Mouse (Mus musculus): ENCODE data around the gene Hacl1.

Gene Hacl1

DNA sequence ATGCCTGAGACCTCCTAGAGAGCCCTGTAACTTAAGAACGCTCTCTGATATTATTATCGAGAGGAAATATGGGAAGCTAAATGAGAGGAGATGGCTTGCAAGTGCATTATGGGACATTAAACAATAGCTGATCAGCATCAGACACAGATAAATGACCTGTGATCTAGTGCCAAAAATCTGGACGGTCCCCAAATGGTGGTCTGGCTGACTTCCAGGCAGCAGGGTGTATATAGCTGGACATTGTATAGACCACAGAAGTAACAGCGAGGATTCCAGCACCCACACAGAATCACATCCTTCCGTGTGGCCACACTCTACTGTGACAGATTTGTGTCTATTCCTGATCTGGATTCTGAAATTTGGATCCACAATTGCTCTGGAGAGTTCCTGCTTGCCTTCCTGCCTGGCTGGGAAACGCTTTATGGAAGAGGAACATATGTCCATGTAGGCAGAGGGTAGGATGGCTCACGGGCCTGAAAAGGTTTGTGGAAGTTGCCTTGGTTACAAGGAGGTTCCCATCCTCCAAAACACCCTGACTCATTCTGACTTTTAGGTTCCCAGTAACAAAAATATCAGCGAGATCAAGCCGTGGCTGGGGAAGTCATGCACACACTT, 68.4 kb downstream of the Hacl1 start:
- no peak for DNase-seq

DNA sequence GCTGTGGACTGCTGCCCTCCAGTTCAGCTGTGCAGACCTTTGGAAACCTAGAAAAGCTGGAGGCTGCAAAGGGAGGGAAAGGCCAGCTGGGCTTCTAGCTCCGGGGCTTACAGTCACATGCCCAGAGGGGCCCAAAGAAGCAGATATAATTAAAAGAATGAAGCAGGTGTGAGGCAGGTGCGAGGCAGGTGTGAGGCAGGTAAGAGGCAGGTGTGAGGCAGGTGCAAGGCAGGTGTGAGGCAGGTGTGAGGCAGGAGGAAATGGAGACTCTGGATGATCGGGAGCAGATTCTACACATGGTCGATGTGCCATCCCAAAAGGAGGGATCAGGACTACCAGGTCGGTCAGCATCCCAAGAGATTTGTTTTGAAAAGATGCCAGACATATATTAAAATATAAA, 69.7 kb downstream of the Hacl1 start:
- DNase-seq: no peak

DNA sequence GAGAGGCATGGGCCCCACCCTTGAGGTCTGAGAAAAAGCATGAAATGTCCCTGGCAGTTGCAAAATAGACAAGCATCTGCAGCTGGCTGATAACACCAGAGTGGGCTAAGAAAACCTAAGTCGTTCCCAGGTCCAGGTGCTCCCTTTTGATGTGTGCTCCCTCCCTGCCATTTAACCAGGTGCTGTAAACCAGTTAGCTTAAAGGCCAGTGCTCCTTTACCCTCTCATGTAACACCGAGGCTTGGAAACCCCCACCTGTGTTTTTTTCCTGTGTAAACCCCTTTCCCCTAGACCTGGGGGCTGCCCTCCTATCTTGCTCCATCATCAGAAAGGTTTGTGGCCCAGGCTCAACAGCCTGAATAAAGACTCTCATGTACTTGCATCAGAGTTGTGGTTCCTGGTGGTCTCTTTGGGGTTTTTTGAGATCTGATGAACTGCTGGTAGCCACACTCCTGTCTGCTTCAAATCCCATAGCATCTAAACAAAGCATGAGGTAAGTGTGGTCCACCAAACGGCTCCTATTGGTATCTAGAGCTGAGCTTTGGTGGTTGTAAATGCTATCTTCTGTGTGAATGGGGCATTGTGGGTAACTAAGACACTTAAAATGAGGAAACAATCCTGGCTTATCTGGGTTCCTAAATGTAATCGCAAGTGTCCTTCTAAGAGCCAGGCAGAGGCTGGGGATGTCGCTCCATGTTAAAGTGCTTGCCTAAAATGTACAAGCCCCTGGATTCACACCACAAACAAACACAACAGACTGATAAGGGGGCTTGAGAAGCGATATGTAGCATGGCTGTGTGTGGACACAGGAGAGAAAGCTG, 70.7 kb downstream of the Hacl1 start:
- no peak for DNase-seq

DNA sequence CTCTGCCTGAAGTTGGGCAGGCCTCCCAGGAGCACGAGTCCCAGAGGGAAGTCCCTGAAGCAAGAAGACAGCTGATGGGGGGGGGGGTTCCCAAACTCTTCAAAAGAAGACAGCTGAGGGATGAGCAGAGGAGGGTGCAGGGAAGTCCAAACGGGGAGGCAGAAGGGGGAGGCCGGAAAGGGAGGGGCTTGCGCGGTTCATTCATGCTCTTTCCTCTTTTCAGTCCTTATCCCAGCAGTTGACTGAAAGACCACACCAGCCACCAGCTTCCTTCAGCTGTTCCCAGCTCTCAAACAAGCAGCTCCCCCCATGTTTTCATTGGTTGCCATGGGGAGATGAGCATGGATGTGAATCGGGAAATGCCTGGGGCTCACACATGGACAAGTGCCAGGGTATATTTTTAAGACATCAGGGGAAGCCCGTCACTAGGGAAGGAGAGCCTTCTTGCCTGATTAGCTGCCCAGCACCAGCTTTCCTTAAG, 71.9 kb downstream of the Hacl1 start:
- no peak for DNase-seq

DNA sequence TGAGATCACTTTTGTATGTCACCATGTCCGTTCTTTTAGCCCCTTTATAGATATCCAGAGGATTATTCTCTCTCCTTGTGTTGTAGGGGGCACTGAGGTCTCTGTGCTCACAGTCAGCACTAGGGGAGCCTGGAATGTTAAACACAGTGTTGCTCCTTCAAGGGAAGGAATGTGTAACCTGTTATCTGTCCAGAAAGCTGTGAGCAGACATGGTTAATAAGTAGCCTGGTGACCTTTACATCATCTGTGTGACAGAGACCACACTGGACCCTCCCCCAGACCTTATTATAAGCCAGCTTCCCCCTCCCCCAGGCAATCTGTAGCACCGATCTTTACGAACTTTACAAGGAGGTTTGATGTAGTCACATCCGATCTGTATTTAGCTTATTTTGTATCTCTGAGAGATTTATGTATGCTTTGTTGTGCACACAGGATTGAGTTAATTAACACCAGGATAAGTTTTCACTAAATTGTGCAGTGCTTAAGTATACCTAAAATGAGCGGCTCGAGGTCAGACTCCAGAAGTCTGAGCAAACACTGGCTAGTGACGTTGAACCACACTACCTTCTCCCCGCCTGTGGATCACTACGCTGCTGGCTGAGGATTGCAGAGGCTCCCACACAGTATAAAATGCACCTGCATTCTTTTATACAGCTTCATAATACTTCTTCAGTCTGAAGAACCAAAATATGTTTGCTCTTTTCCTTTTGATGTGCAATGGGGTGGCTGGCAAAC, 75.4 kb downstream of the Hacl1 start:
- DNase-seq: no peak

DNA sequence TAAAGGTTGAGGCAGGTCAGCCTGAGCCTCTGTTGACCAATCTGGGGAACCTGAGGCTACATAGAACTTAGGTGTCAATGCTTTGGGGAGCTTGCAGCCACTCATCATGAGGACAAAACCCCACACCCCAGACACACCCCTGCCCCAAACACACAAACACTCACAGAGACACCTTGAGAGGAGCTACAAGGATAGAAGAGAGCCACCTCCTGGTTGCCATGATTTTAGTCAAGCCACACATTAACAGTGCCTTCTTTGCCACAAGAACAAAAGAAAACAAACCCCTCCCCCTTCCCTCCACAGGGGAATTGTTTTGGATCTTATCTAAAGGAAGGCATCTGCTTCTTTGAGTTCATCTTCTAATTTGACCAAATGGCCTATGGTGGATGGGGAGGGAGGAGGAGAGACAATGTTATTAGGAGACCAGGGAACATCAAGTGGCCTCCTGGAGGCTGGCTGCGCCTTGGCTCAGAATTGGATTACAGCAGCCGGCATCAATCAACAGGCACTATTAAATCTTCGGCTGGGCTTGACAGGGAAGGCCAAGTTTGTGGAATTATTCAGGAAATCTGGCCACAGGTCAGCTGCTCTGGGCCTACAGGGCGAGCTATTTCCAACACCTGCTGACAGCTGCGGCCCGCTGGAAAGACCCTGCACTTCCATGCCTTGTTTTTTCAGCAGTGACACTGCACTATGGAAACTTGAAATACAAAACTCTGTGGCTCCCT, 76.5 kb downstream of the Hacl1 start:
- DNase-seq: no peak

DNA sequence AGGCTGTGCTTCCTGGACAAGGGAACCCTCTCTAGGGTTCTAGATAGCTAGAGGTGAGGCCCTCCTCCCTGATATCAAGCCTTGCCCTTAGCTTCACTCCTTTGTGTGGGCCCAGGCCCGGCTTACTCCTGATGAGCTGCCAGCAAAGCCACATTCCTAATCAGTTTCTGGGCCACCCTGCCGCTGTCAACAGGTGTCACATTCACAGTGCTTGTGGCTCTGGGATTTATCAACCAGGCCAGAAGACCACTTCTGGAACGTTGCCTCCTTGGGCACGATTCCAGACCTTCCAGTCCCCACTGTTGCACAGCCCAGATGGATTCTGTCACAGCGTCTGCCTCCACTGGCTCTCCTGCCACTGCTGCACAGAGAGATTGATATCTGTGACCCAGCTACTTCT, 80.2 kb downstream of the Hacl1 start:
- DNase-seq: no peak

DNA sequence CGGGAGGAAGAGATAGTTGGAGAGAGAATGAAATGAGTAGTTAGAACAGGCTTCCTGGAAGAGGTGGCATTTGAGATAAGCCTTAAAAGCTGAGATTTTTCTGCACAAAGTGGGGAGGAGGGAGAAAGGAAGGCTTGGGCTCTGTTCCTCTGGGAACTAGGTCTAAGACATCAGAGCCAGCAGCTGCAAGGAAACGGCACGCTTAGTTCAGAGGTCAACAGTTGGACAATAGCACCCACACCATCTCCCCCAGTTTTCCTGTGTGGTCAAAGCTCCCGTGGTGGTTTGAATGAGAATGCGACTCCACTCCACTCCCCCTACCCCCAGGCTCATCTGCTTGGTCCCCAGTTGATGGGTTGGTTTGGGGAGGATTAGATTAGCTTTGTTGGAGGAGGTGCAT, 81.9 kb downstream of the Hacl1 start:
- DNase-seq: no peak

DNA sequence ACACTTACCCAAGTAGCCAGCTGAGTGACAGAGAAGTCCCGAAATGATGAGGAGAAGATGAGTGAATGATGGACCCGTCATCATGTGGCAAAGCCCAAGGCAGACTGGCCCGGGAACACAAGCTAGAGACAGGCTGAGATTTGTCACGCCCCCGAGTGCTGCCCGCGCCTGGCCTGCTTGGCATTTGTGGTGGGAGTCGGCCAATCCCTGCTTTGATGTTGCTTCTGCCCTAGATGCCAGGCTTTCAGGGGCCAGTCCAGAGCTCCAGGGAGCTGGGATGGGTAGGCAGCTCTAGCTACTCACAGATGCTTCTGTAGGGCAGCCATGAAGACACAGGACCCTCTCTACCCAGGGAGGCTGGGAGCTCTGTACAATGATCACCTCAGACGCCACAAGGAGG, 83.3 kb downstream of the Hacl1 start:
- no peak for DNase-seq

DNA sequence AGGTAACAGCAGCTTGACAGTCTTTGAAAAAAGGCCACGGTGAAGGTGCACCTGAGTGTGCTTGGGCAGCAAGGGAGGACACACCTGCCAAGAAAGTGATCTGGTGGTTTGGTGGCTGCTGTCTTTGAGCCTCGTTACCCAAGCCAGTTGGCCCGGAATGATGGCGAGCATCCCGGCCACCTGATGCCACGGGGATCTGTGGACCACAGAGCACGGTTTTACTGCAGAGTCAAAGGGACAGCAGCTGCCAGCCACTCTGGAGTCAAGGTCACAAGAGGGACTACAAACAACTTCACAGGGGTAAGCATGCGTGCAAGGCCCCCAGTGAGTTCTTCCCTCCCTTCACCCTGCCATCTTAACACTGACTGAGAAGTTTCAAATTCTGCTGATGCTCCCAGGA, 83.8 kb downstream of the Hacl1 start:
- peak; percentile 18 for DNase-seq

DNA sequence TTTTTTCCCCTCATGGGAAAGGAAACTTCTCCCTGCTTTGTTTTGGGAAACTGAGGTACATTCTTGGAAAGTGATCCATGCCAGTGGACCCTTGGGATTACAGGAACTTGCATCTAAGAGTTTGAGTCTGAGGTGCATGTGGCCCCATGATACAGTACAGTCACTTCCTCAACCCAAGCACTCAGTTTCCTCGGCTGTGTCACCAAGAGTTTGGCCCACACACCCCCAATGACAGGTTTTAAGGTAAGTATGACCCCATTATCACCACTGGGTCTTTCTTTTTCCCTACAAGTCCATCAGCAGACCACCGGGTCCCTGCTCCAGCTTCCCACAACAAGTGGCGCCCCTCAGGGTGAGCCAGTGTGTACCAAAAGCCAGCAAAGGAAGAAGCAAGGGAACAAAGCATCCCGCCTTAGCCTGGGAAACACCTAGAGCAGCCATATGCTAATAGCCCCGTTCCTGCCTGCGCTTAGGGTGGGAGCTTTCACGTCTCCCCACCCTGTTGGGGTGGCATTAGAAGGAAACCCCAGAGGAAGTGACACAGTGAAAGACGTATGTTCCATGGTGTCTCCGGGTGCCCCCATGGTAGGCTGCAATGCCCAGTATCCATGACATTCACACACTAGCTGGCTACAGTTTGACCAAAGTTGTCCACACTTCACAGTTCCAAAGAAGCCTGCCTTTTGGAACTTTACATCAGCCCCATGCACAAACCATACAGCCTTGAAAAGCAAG, 84.4 kb downstream of the Hacl1 start:
- DNase-seq: no peak

DNA sequence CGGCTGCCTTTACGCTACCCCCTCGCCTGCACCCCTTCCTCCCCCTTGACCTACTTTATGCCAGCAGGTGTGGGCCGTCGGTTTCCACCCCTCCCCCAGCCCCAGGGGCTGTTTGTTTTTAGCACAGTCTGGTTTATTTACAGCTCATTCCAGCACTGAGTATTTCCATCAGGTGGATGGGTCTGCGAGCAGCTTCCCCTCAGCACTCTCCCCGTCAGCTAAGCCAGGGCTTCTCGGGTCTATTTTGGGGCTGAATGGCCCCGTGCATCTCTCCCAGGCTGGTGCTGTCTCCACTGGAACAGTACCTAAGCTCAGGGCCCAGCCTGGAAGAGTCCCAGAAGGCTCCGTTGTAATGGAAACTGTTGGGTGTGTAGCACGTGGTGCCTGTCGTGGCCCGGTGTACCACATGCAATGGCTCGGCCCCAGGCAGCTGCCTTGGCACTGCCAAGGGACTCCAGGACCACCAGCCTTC, 85.1 kb downstream of the Hacl1 start:
- DNase-seq: no peak

DNA sequence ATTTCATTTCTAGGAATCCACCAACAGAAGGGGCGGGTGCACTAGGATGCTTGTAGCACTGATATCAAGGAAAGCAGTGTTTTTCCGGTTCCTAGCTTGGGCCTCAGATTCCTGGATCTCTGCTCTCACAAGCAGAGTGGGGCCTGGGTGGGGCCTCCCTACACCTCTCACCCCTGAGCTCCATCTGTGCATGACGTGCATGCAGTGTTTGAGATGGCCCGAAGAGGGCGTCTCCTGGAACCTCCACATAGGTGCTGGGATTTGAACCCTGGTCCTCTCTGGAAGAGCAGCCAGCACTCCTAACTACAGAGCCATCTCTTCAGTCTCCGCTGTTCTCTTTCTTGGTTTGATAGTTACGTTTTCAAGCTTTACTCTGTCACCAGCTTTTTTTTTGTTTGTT, 86.1 kb downstream of the Hacl1 start:
- DNase-seq: no peak
